In the genomic region with DNA sequence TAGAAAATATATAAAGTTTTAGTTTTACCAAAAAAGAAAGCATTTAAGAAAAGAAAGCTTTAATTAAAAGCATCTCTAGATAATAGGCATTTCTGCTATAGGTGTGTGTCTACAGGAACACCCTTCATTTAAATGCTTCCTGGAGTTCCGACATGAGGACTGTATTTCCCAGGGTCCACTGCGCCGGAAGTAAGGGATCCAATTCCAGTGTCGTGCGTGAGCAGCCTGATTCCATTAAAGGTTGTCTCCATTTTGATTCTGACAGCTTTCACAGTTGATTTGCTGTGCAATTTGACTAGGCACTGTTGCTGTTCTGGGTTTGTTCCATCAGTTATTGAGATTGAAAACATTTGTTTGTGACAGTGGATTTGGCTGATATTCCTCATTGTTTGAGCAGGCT, we compare ENCODE assay signal across 15 mouse cellular contexts.
"Had no signal": no experiment of that assay in that cellular context is flagged by ENCODE, and none has a peak within 500 bp of the region (broad histone marks: within the 10 kb centered on the region; RNA-seq: fewer than 3 reads in every experiment).

No protein-coding gene starts in this region.

- H3K9me3 ChIP-seq: liver, embryonic 13.5 days; midbrain, embryonic 12.5 days; midbrain, embryonic 15.5 days; neural tube, embryonic 13.5 days; stomach, embryonic 15.5 days had no signal

- H3K9ac ChIP-seq: liver, embryonic 13.5 days; midbrain, embryonic 12.5 days; midbrain, embryonic 15.5 days; neural tube, embryonic 13.5 days; stomach, embryonic 15.5 days had no signal

- DNase-seq: kidney, adult 11 months; kidney, postnatal 14 days; liver, embryonic 13.5 days; lung, adult 2 months; right cerebral cortex, adult 18-20 months; right cerebral cortex, postnatal 25 days; spleen, adult 18-20 months; thymus, postnatal 25 days had no signal

- H3K4me2 ChIP-seq: liver, embryonic 13.5 days; midbrain, embryonic 12.5 days; midbrain, embryonic 15.5 days; neural tube, embryonic 13.5 days; stomach, embryonic 15.5 days had no signal

- ATAC-seq: midbrain, embryonic 15.5 days had no signal

- H3K27me3 ChIP-seq: liver, embryonic 13.5 days; midbrain, embryonic 12.5 days; midbrain, embryonic 15.5 days; neural tube, embryonic 13.5 days; stomach, embryonic 15.5 days had no signal

- H3K36me3 ChIP-seq: midbrain, embryonic 12.5 days; midbrain, embryonic 15.5 days; stomach, embryonic 15.5 days had no signal

- H3K27ac ChIP-seq: left cerebral cortex, adult 2 months; liver, embryonic 13.5 days; macrophage; midbrain, embryonic 12.5 days; midbrain, embryonic 15.5 days; neural tube, embryonic 13.5 days; stomach, embryonic 15.5 days had no signal

- H3K4me3 ChIP-seq: left cerebral cortex, adult 2 months; liver, embryonic 13.5 days; midbrain, embryonic 12.5 days; midbrain, embryonic 15.5 days; myocyte; neural tube, embryonic 13.5 days; stomach, embryonic 15.5 days had no signal
